Mouse (Mus musculus) natural killer cell, adult 2 months (primary cell): Measurements from ENCODE around the gene Mief2.
A peak's percentile ranks its signal among the peaks of the same experiment; 100 is the strongest.

Experiments
- DNase-seq, 2 experiments: peaks; one replicate each; pipeline ENCODE4 v3.0.0; 2022; ENCODE audit warnings: low spot score in 2 of 2

Mief2 gene

GRCm38 (mm10) chr11:60728260-60728761, at the start of gene Mief2:
Mief2 (plus strand) TSS chr11:60728398.
- peak; percentile 88 to 91 for DNase-seq

- DNase-seq: no peak
Observed at GRCm38 (mm10) chr11:60696165-60696564, 32.0 kb upstream of the Mief2 start.

GRCm38 (mm10) chr11:60697561-60697960, 30.6 kb upstream of the Mief2 start:
- DNase-seq: no peak

- DNase-seq: no peak
Observed at GRCm38 (mm10) chr11:60698806-60699523, 29.2 kb upstream of the Mief2 start.

- peak; percentile 74 to 77 for DNase-seq
Observed at GRCm38 (mm10) chr11:60699524-60700075, 28.6 kb upstream of the Mief2 start, which contains the start of gene Llgl1. Llgl1 (plus strand) TSS chr11:60699723.

- no peak for DNase-seq
Observed at GRCm38 (mm10) chr11:60700320-60701185, 27.6 kb upstream of the Mief2 start.

- no peak for DNase-seq
Observed at GRCm38 (mm10) chr11:60701611-60702010, 26.6 kb upstream of the Mief2 start.

- DNase-seq: peak; percentile 39 to 61
Observed at GRCm38 (mm10) chr11:60703131-60703530, 25.1 kb upstream of the Mief2 start.

GRCm38 (mm10) chr11:60704023-60704880, 23.9 kb upstream of the Mief2 start:
- DNase-seq: no peak

GRCm38 (mm10) chr11:60705255-60705654, 22.9 kb upstream of the Mief2 start:
- DNase-seq: no peak

- no peak for DNase-seq
Observed at GRCm38 (mm10) chr11:60706076-60706475, 22.1 kb upstream of the Mief2 start.

GRCm38 (mm10) chr11:60706696-60707480, 21.3 kb upstream of the Mief2 start:
- no peak for DNase-seq

- DNase-seq: no peak
Observed at GRCm38 (mm10) chr11:60707672-60708071, 20.5 kb upstream of the Mief2 start.

GRCm38 (mm10) chr11:60708631-60709030, 19.6 kb upstream of the Mief2 start:
- DNase-seq: no peak

- no peak for DNase-seq
Observed at GRCm38 (mm10) chr11:60709481-60710465, 18.4 kb upstream of the Mief2 start.

GRCm38 (mm10) chr11:60711218-60711617, 17.0 kb upstream of the Mief2 start:
- no peak for DNase-seq

- DNase-seq: no peak
Observed at GRCm38 (mm10) chr11:60712040-60712439, 16.2 kb upstream of the Mief2 start.

GRCm38 (mm10) chr11:60712639-60713255, 15.5 kb upstream of the Mief2 start:
- DNase-seq: no peak

GRCm38 (mm10) chr11:60715833-60716232, 12.4 kb upstream of the Mief2 start:
- DNase-seq: no peak
